Mouse (Mus musculus): ENCODE measurements around the gene Elmod3. TPM values are rescaled to one million over a fixed set of nuclear protein-coding genes. Genes with fewer than 3 reads are reported as not detected.
A peak's percentile ranks its signal among the peaks of the same experiment; 100 is the strongest.

Elmod3 gene
- total and polyA plus RNA-seq, 3 experiments, result 8.6 to 25.5 (median 16.6) TPM

DNA sequence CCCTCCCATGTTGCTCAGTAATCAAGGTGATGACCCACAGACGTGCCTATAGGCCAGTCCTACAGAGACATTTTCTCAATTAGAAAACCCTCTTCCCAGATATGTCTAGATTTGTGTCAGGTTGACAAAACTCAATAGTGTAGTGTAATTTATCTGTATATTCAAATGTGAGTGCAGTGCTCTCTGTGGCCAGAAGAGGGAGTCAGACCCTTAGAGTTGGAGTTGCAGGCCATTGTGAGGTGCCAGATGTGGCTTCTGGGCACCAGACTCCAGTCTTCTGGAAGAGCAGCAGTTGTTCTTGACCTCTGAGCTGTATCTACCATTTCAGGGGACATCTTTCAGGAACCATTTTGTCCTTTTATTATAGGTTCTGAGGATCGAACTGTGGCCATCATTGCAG is 51.1 kb downstream of the Elmod3 start:
- H3K4me1 ChIP-seq (ENCODE audit: insufficient read depth, low read depth, low read length), result peaks cover 74% of the 10 kb centered on the region
- TF ChIP-seq POLR2AphosphoS5 (IDR thresholded peaks at IDR 0.05; ENCODE audit: insufficient replicate concordance, low read depth, low read length), result no peak
- TF ChIP-seq CTCF (IDR thresholded peaks at IDR 0.05; ENCODE audit: low read depth, low read length), result peak; percentile 33; the same call in 1 of the 2 replicates

DNA sequence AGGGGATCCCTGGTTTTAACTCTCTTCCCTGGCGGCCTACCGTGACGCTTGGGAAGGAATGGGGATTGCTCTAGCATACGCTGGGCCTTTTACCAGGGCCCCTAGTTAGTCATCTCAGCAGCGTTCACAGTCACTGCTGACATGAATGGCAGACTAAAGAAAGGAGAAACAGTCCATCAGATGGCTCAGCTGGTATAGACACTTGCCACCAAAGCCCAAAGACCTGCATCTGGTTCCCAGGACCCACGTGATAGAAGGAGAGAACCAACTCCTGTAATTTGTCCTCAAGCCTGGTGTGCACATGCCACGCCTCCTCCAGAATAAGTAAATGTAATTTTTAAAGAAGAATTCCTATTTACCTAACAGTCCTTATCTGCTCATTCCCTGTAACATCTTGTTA is 52.8 kb downstream of the Elmod3 start:
- ATAC-seq (ENCODE audit: extremely low read depth, insufficient number of reproducible peaks, low FRiP score, poor library complexity, severe bottlenecking) (no peak), DNase-seq (ENCODE audit: low spot score) (no peak)
- no peak for TF ChIP-seq TAL1 (conservative IDR thresholded peaks at IDR 0.05; ENCODE audit: low read depth, low read length)
- no peak for TF ChIP-seq POLR2AphosphoS5 (IDR thresholded peaks at IDR 0.05; ENCODE audit: insufficient replicate concordance, low read depth, low read length)
- no peak for TF ChIP-seq GATA2 (IDR thresholded peaks at IDR 0.05; ENCODE audit: borderline replicate concordance, low read depth, low read length)
- TF ChIP-seq GATA1 (IDR thresholded peaks at IDR 0.05; ENCODE audit: borderline replicate concordance, low read length), result no peak
- TF ChIP-seq CTCF (IDR thresholded peaks at IDR 0.05; ENCODE audit: low read depth, low read length), result no peak
- no peak overlapping the region; the same call in 1 of the 2 replicates for H3K4me3 ChIP-seq (ENCODE audit: low read depth, low read length)
- H3K4me1 ChIP-seq (ENCODE audit: insufficient read depth, low read depth, low read length), result peaks cover 57% of the 10 kb centered on the region
- H3K27me3 ChIP-seq (ENCODE audit: insufficient read depth, low read length), result no peaks in the 10 kb centered on the region
- peaks cover 27% of the 10 kb centered on the region for H3K36me3 ChIP-seq (replicated peaks)
- peaks cover 4% of the 10 kb centered on the region for H3K9me3 ChIP-seq (replicated peaks)

More for the DNA sequence above, 51.1 kb downstream of the Elmod3 start:
- DNase-seq (ENCODE audit: low spot score), result no peak
- no peak overlapping the region for H3K4me3 ChIP-seq (ENCODE audit: low read depth, low read length)
- no peak for ATAC-seq (ENCODE audit: extremely low read depth, insufficient number of reproducible peaks, low FRiP score, poor library complexity, severe bottlenecking)
- peaks cover 38% of the 10 kb centered on the region for H3K36me3 ChIP-seq (replicated peaks)
- peaks cover 4% of the 10 kb centered on the region for H3K9me3 ChIP-seq (replicated peaks)
- no peaks in the 10 kb centered on the region for H3K27me3 ChIP-seq (ENCODE audit: insufficient read depth, low read length)

DNA sequence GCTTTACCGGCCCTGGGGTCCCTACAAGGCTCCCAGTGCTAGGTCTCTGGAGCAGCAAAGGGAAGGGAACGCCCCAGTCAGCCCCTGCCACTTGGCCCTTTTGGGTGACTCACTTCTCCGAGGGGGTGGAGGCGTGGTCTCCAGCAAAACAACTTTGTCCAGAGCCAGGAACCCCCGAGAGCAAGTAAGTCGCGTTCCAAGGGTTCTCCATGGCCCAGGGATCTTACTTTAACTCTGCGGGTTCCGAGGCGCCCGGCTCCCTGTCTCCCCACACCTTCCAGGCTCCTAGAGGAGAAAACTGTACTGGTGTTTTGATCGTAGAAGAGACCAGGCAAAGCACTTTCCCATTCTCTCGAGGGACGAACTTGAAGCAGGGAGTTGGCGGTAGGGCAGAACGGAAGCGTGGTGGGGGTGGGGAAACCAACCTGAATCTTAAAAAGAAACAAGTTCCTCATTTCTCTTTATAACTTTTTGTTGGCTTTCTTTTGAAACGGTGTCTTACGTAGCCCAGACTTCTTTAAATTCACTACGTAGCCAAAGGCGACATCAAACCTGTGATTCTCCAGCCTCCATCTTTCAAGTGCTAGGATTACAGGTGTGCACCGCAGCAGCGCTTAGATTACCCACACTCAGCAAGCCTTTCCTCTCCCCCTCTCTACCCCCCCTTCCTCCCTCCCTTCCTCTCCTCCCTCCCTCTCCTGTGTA is 53.8 kb downstream of the Elmod3 start, which contains the start of gene Capg:
Capg (plus strand) TSS at position 109 of the 705 bp plus-strand sequence.
- ATAC-seq (ENCODE audit: extremely low read depth, insufficient number of reproducible peaks, low FRiP score, poor library complexity, severe bottlenecking), result peak; percentile 71
- DNase-seq (ENCODE audit: low spot score), result peak; percentile 77
- Histone ChIP-seq H3K27me3 (ENCODE audit: insufficient read depth, low read length) (no peaks in the 10 kb centered on the region), H3K36me3 (replicated peaks) (peaks cover 23% of the 10 kb centered on the region), H3K4me1 (ENCODE audit: insufficient read depth, low read depth, low read length) (peaks cover 48% of the 10 kb centered on the region), H3K9me3 (replicated peaks) (peaks cover 4% of the 10 kb centered on the region), H3K4me3 (ENCODE audit: low read depth, low read length) (peak within 1 kb of the TSS; percentile 69)
- TF ChIP-seq TAL1 (conservative IDR thresholded peaks at IDR 0.05; ENCODE audit: low read depth, low read length) (no peak), POLR2AphosphoS5 (IDR thresholded peaks at IDR 0.05; ENCODE audit: insufficient replicate concordance, low read depth, low read length) (no peak)

DNA sequence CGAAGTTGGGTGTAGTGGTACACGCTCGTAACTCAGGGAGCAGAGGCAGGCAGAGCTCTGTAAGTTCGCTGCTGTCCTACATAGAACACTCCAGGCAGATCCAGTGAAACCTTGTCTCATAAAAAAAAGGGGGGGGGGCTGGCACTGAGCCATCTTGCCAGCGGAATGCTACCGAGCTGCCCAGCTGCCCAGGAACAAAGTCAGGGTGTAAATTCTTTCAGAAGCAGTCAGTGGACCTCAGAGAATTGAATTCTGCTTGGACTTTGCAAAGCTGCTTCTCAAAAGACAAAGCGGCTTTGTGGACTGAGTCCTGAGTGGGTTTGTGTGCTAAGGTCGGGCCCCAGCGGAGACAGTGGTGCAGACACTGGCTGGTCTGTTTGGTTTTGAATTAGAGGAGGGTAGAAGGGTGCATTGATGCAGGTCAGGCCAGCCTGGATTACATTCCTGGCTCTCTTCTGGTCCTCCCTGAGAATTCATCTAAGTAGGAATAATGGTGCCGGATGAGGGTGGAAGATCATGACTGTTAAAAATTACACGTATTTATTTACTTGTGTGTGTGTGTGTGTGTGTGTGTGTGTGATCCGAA is 54.9 kb downstream of the Elmod3 start:
- Histone ChIP-seq H3K4me3 (ENCODE audit: low read depth, low read length) (peak overlapping the region; percentile 69; the same call in 1 of the 2 replicates), H3K36me3 (replicated peaks) (peaks cover 21% of the 10 kb centered on the region), H3K4me1 (ENCODE audit: insufficient read depth, low read depth, low read length) (peaks cover 48% of the 10 kb centered on the region), H3K27me3 (ENCODE audit: insufficient read depth, low read length) (no peaks in the 10 kb centered on the region), H3K9me3 (replicated peaks) (peaks cover 4% of the 10 kb centered on the region)
- ATAC-seq (ENCODE audit: extremely low read depth, insufficient number of reproducible peaks, low FRiP score, poor library complexity, severe bottlenecking) (no peak), DNase-seq (ENCODE audit: low spot score) (no peak)
- TF ChIP-seq CTCF (IDR thresholded peaks at IDR 0.05; ENCODE audit: low read depth, low read length) (no peak), GATA1 (IDR thresholded peaks at IDR 0.05; ENCODE audit: borderline replicate concordance, low read length) (no peak), TAL1 (conservative IDR thresholded peaks at IDR 0.05; ENCODE audit: low read depth, low read length) (no peak), GATA2 (IDR thresholded peaks at IDR 0.05; ENCODE audit: borderline replicate concordance, low read depth, low read length) (no peak), POLR2AphosphoS5 (IDR thresholded peaks at IDR 0.05; ENCODE audit: insufficient replicate concordance, low read depth, low read length) (no peak)

DNA sequence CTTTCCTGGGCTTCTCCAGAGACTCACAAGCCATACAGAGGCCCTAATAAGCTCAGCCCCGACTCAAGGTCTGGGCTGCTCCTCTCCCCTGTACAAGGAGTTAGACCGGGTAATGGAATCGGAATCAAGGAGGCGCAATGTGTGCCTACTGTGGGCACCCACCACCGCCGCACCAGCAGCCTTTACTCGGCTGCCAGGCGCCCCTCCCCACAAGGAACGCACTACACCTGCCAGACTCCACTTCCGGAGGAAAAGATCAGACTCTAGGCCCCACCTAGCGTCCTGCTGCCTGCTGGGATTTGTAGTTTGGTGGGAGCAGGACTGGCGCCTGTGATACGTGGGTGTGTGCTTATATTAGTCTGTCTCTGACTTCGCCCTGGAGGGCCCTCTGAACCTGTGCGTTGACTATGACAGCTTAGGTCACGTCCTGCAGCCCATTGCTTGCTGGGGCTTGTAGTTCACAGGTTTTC is 59.6 kb downstream of the Elmod3 start:
- Histone ChIP-seq H3K4me3 (ENCODE audit: low read depth, low read length) (peak overlapping the region; percentile 73), H3K4me1 (ENCODE audit: insufficient read depth, low read depth, low read length) (peaks cover 42% of the 10 kb centered on the region), H3K36me3 (replicated peaks) (no peaks in the 10 kb centered on the region), H3K9me3 (replicated peaks) (no peaks in the 10 kb centered on the region; the same call in 1 of the 2 replicates), H3K27me3 (ENCODE audit: insufficient read depth, low read length) (no peaks in the 10 kb centered on the region)
- TF ChIP-seq TAL1 (conservative IDR thresholded peaks at IDR 0.05; ENCODE audit: low read depth, low read length) (no peak), GATA1 (IDR thresholded peaks at IDR 0.05; ENCODE audit: borderline replicate concordance, low read length) (no peak), CTCF (IDR thresholded peaks at IDR 0.05; ENCODE audit: low read depth, low read length) (no peak), POLR2AphosphoS5 (IDR thresholded peaks at IDR 0.05; ENCODE audit: insufficient replicate concordance, low read depth, low read length) (no peak), GATA2 (IDR thresholded peaks at IDR 0.05; ENCODE audit: borderline replicate concordance, low read depth, low read length) (no peak)
- ATAC-seq (ENCODE audit: extremely low read depth, insufficient number of reproducible peaks, low FRiP score, poor library complexity, severe bottlenecking), result peak; percentile 97
- DNase-seq (ENCODE audit: low spot score), result peak; percentile 90

DNA sequence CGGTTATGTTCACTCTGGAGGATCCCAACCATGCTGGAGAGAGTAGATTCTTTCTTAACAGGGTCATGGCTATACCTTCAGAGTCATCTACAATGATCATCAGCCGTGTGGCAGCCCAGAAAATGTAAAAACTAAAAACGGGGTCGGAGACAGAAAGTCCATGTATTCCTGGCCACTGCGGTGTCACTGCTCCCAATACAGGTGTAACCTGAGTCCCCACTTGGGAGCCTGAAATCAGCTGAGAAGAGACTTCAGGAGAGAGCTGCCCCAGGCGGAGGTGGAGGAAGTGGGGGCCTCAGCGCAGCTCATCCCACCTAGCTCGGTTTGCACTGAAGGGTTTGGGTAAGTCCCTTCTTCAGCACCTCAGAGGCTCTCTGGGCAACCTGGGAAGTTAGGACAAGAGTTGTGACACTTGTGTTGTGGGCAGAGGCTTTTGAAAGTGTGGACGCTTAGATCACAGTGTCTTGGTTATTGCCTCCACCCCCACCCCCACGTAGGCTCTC is 60.2 kb downstream of the Elmod3 start:
- Histone ChIP-seq H3K36me3 (replicated peaks) (no peaks in the 10 kb centered on the region), H3K4me1 (ENCODE audit: insufficient read depth, low read depth, low read length) (peaks cover 36% of the 10 kb centered on the region), H3K4me3 (ENCODE audit: low read depth, low read length) (peak overlapping the region; percentile 73), H3K27me3 (ENCODE audit: insufficient read depth, low read length) (no peaks in the 10 kb centered on the region), H3K9me3 (replicated peaks) (no peaks in the 10 kb centered on the region; the same call in 1 of the 2 replicates)
- TF ChIP-seq GATA2 (IDR thresholded peaks at IDR 0.05; ENCODE audit: borderline replicate concordance, low read depth, low read length) (no peak), POLR2AphosphoS5 (IDR thresholded peaks at IDR 0.05; ENCODE audit: insufficient replicate concordance, low read depth, low read length) (no peak), CTCF (IDR thresholded peaks at IDR 0.05; ENCODE audit: low read depth, low read length) (no peak), GATA1 (IDR thresholded peaks at IDR 0.05; ENCODE audit: borderline replicate concordance, low read length) (no peak), TAL1 (conservative IDR thresholded peaks at IDR 0.05; ENCODE audit: low read depth, low read length) (no peak)
- DNase-seq (ENCODE audit: low spot score) (no peak), ATAC-seq (ENCODE audit: extremely low read depth, insufficient number of reproducible peaks, low FRiP score, poor library complexity, severe bottlenecking) (no peak)
